Mouse (Mus musculus) myocyte (in vitro differentiated cells): ENCODE measurements around the gene Olfr339. TPM values are rescaled to one million over a fixed set of nuclear protein-coding genes. Genes with fewer than 3 reads are reported as not detected.
"Not testable (repeated sequence)": the region's sequence is repeated elsewhere in the genome, so short reads cannot be mapped to it uniquely, and the experiment has no call there.

Experiments used
- H3K27me3 ChIP-seq: one replicate; pipeline ENCODE4 v1.6.1; 2011; ENCODE audit not compliant: control insufficient read depth, insufficient read depth, insufficient read length
- H3K36me3 ChIP-seq: one replicate; pipeline ENCODE4 v1.6.1; 2011; ENCODE audit not compliant: control insufficient read depth, insufficient read depth
- H3K4me2 ChIP-seq: one replicate; pipeline ENCODE4 v1.6.1; 2011; ENCODE audit warnings: low read depth, control low read depth
- H3K4me3 ChIP-seq: one replicate; pipeline ENCODE4 v1.5.1; 2011; ENCODE audit warnings: mild to moderate bottlenecking, control low read depth, moderate library complexity
- H3K79me2 ChIP-seq: one replicate; pipeline ENCODE4 v1.6.1; 2011; ENCODE audit not compliant: control insufficient read depth, insufficient read depth
- H3ac ChIP-seq: one replicate; pipeline ENCODE4 v1.6.1; 2011; ENCODE audit not compliant: control insufficient read depth, insufficient read length
- CEBPB ChIP-seq: IDR thresholded peaks from 2 replicates; pipeline ENCODE4 v1.6.1; 2011; ENCODE audit warnings: mild to moderate bottlenecking, moderate library complexity; ENCODE audit not compliant: poor library complexity, insufficient read depth, severe bottlenecking
- E2F4 ChIP-seq: IDR thresholded peaks from one replicate; pipeline ENCODE4 v1.6.1; 2011; ENCODE audit warnings: mild to moderate bottlenecking, control low read depth, moderate library complexity; ENCODE audit not compliant: insufficient read depth
- MAX ChIP-seq: IDR thresholded peaks from one replicate; pipeline ENCODE4 v1.6.1; 2011; ENCODE audit warnings: low read depth, mild to moderate bottlenecking, control low read depth
- MYOD1 ChIP-seq, 3 experiments: IDR thresholded peaks; one replicate each; pipeline ENCODE4 v1.6.1; 2011; ENCODE audit warnings: control low read depth in 2 of 3, low read depth in 2 of 3, mild to moderate bottlenecking in 2 of 3, moderate library complexity in 1 of 3; ENCODE audit not compliant: insufficient read length in 2 of 3, control insufficient read depth in 1 of 3
- MYOG ChIP-seq, 3 experiments: IDR thresholded peaks; one replicate each; pipeline ENCODE4 v1.6.1; 2011; ENCODE audit warnings: control low read depth in 2 of 3, low read depth in 2 of 3, mild to moderate bottlenecking in 2 of 3; ENCODE audit not compliant: insufficient read length in 2 of 3, control insufficient read depth in 1 of 3, insufficient read depth in 1 of 3
- POLR2A ChIP-seq: IDR thresholded peaks from one replicate; pipeline ENCODE4 v1.6.1; 2011; ENCODE audit warnings: low read depth, mild to moderate bottlenecking, control low read depth, moderate library complexity; ENCODE audit not compliant: insufficient read length
- POLR2AphosphoS2 ChIP-seq: IDR thresholded peaks from one replicate; pipeline ENCODE4 v1.6.1; 2011; ENCODE audit warnings: low read depth, control low read depth; ENCODE audit not compliant: insufficient read length
- REST ChIP-seq: IDR thresholded peaks from one replicate; pipeline ENCODE4 v1.6.1; 2011; ENCODE audit warnings: mild to moderate bottlenecking, control low read depth, moderate library complexity; ENCODE audit not compliant: insufficient read depth, insufficient read length
- SRF ChIP-seq: IDR thresholded peaks from one replicate; pipeline ENCODE4 v1.6.1; 2011; ENCODE audit warnings: low read depth; ENCODE audit not compliant: control insufficient read depth, insufficient read length
- TCF12 ChIP-seq: IDR thresholded peaks from one replicate; pipeline ENCODE4 v1.6.1; 2011; ENCODE audit warnings: mild to moderate bottlenecking, control low read depth; ENCODE audit not compliant: poor library complexity, insufficient read depth, severe bottlenecking
- TCF3 ChIP-seq: IDR thresholded peaks from one replicate; pipeline ENCODE4 v1.6.1; 2011; ENCODE audit warnings: low read depth, control low read depth; ENCODE audit not compliant: insufficient read length
- USF1 ChIP-seq: IDR thresholded peaks from one replicate; pipeline ENCODE4 v1.6.1; 2011; ENCODE audit warnings: low read depth, mild to moderate bottlenecking, control low read depth, moderate library complexity
- polyA plus RNA-seq: library from polyadenylated mRNA; unstranded; fragments of >200 nt; fragmentation: generic; extraction: Trizol; gene quantifications from one replicate; pipeline ENCODE4 v1.2.1, GENCODE M21; 2012; ENCODE audit warnings: missing spikeins

Olfr339 gene
- polyA plus RNA-seq = not detected

- no peak within 1 kb of the TSS for H3ac ChIP-seq
- no peak within 1 kb of the TSS for H3K4me3 ChIP-seq
- H3K36me3 ChIP-seq = no peaks in the 10 kb centered on the region
- H3K4me2 ChIP-seq = no peak within 1 kb of the TSS
- TF ChIP-seq MYOG (IDR thresholded peaks at IDR 0.05; ENCODE audit: control insufficient read depth in 1 of 3, insufficient read depth in 1 of 3, insufficient read length in 2 of 3, low read depth in 2 of 3) (no peak), CEBPB (no peak), E2F4 (no peak), MAX (no peak), MYOD1 (IDR thresholded peaks at IDR 0.05; ENCODE audit: control insufficient read depth in 1 of 3, insufficient read length in 2 of 3, low read depth in 2 of 3) (no peak), TCF12 (no peak), USF1 (no peak), TCF3 (no peak), SRF (no peak), REST (no peak)
- no peaks in the 10 kb centered on the region for H3K79me2 ChIP-seq
- no peaks in the 10 kb centered on the region for H3K27me3 ChIP-seq
Observed at GRCm38 (mm10) chr2:36418647-36419046, at the start of gene Olfr339. TSS of gene Olfr339 (plus strand) at chr2:36418947.

- Histone ChIP-seq H3K4me3 (no peak within 1 kb of the TSS), H3ac (no peak within 1 kb of the TSS), H3K36me3 (no peaks in the 10 kb centered on the region), H3K27me3 (no peaks in the 10 kb centered on the region), H3K79me2 (no peaks in the 10 kb centered on the region), H3K4me2 (no peak within 1 kb of the TSS)
- TF ChIP-seq CEBPB (no peak), MYOD1 (IDR thresholded peaks at IDR 0.05; ENCODE audit: control insufficient read depth in 1 of 3, insufficient read length in 2 of 3, low read depth in 2 of 3) (no peak), E2F4 (no peak), MYOG (IDR thresholded peaks at IDR 0.05; ENCODE audit: control insufficient read depth in 1 of 3, insufficient read depth in 1 of 3, insufficient read length in 2 of 3, low read depth in 2 of 3) (no peak), POLR2A (no peak), TCF3 (no peak), POLR2AphosphoS2 (no peak), REST (no peak), SRF (no peak), TCF12 (no peak), MAX (no peak), USF1 (no peak)
Observed at GRCm38 (mm10) chr2:36373219-36373618, 45.5 kb upstream of the Olfr339 start, which contains the start of gene Olfr338. TSS of gene Olfr338 (plus strand) at chr2:36373519.

GRCm38 (mm10) chr2:36415174-36415573, 3.6 kb upstream of the Olfr339 start:
- not testable (repeated sequence) for H3K27me3 ChIP-seq, H3K79me2 ChIP-seq, H3K4me3 ChIP-seq, H3K4me2 ChIP-seq, H3K36me3 ChIP-seq, H3ac ChIP-seq

DNA sequence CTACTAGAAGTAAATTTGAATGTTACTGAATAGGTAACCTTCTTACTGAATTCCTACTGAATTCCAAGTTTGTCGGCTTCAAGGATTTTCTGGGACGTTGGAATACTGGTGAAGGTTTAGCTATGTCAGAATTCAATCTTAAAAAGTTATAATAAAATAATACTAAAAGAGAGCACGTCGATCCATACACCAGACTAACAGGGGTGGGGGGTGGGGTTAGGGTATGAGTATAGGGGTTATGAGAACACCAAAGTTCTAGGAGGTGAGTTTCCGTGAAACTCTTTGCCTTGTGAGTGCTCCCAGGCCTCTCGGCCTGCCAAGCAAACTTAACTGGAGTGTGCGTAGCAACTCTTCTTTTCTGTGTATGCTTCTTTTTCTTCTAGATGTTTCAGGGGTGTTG, 3.2 kb upstream of the Olfr339 start:
- not testable (repeated sequence) for H3K4me3 ChIP-seq, H3K79me2 ChIP-seq, H3K27me3 ChIP-seq, H3K4me2 ChIP-seq, H3K36me3 ChIP-seq, H3ac ChIP-seq

DNA sequence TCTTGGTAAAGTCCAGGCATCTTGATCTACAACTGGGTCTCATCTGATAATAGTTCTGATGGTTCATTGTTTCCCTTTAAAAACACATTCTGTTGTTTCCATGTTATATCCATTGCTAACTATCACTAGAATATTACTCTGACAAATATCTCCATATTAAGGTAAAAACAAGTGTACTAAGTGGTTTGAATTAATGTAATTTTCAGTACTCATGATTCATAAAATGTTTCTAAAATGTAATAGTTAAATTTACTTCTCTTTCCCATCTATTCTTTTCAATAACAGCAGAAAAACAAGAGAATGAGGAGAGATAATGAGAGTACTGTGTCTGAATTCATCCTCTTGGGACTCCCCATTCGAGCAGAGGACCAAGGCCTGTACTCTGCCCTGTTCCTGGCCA, 33.5 kb downstream of the Olfr339 start, which contains the start of gene Olfr340:
Gene Olfr340 (plus strand): TSS at position 301 of the 400 bp plus-strand sequence.
- no peaks in the 10 kb centered on the region for H3K36me3 ChIP-seq
- H3K4me2 ChIP-seq = no peak within 1 kb of the TSS
- no peak within 1 kb of the TSS for H3K4me3 ChIP-seq
- no peak within 1 kb of the TSS for H3ac ChIP-seq
- TF ChIP-seq SRF (no peak), POLR2AphosphoS2 (no peak), E2F4 (no peak), CEBPB (no peak), TCF12 (no peak), REST (no peak), MYOG (IDR thresholded peaks at IDR 0.05; ENCODE audit: control insufficient read depth in 1 of 3, insufficient read depth in 1 of 3, insufficient read length in 2 of 3, low read depth in 2 of 3) (no peak), MAX (no peak)
- H3K79me2 ChIP-seq = no peaks in the 10 kb centered on the region
- no peaks in the 10 kb centered on the region for H3K27me3 ChIP-seq

GRCm38 (mm10) chr2:36473634-36474033, 54.9 kb downstream of the Olfr339 start:
- Histone ChIP-seq H3K4me2 (no peak overlapping the region), H3ac (no peak overlapping the region), H3K27me3 (no peaks in the 10 kb centered on the region), H3K36me3 (no peaks in the 10 kb centered on the region), H3K4me3 (no peak overlapping the region), H3K79me2 (no peaks in the 10 kb centered on the region)
- TF ChIP-seq SRF (no peak), E2F4 (no peak), TCF12 (no peak), CEBPB (no peak), REST (no peak), POLR2AphosphoS2 (no peak), MYOD1 (IDR thresholded peaks at IDR 0.05; ENCODE audit: control insufficient read depth in 1 of 3, insufficient read length in 2 of 3, low read depth in 2 of 3) (no peak), MYOG (IDR thresholded peaks at IDR 0.05; ENCODE audit: control insufficient read depth in 1 of 3, insufficient read depth in 1 of 3, insufficient read length in 2 of 3, low read depth in 2 of 3) (no peak), MAX (no peak)
